Mouse (Mus musculus): ENCODE data around the gene Ptprm.

The Ptprm gene

DNA sequence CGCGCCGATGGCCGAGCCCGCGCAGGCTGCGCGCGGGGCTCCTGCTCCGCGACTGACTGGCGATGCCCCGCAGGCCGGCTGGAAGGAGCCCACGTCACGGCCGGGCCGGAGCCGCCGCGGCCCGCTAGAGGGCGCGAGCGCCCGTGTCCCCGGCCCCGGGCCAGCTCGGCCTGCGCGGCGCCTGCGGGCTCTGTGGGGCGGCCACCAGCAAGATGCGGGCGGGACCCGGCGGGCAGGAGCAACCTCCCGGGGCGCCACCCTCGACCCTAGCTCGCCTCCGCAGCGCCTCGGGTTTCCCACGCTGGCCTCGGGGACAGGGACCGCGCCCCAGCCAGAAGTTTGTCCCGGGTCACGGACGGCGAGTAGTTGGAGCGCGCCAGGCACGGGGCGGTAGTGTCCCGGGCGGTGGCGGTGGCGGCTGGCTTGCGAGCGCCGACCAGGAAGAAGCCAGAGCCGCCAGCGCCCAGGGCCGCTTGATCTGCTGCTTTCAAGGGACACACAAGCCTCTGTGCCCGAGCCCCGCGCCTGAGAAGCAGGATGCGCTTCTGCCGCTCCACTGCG is at the start of gene Ptprm:
Gene Ptprm, minus strand, starts transcription at position 7 of the 561 bp plus-strand sequence.
- in situ Hi-C loops (cut with MboI, MseI): no loop called here

GRCm38 (mm10) chr17:67396205-67396604 is 41.9 kb upstream of the Ptprm start:
- in situ Hi-C loops (cut with MboI, MseI): no loop called here

DNA sequence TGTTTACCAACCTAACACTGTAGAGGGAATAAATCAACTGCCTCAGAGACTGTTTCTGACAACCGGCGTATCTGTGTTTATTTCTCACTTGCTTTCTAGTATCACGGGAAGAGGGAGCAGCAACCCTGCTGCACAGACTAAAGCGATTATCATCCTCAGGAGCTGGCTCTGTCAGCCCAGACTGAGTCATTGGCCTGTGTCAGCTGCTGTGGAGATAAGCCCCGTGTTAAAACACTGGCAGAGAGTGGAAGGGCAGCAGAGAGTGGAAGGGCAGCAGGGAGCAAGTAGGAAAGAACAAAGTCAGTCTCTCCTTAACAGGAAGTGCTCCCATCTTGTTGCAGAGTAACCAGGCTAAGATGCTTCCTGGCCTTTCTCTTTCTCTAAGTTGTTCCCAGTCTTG is 36.6 kb upstream of the Ptprm start:
- in situ Hi-C loops (cut with MboI, MseI): no loop called here

DNA sequence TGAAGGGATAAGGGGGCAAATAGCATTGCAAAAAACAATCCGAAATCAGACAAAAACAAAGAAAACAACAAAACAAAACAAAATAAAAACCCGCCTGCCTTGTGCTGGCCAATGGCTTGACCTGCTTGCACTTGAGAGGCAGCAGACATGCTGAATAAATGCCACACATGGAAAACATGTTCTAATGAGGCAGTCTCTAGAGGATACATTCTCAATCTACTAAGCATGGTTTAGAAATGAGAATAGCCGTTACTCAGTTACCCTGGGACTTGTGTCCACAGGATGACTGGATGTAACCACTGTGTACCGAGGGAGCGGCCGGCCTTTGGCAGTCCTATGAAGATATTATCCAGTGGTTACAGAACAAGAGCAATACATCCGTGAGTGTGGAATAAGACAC is 33.9 kb upstream of the Ptprm start:
- in situ Hi-C loops (cut with MboI, MseI): no loop called here

DNA sequence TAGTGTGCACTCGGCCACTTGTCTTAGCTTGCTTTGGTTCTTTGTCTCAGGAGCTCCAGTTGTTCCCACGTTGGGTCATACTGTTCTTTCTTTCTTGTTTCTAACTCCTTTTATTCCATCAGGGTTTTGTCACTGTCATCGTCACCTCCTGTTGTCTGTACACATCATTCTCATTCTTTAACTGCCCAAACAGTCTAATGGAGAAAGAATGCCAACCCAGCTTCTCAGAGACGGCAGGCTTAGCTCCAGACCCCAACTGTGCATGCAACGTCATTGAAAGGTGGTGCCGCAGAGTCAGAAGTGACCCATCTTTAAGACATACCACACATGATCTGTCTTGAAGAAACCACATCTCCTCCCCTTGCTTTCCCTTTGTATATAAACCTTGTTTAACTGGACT is 31.0 kb upstream of the Ptprm start:
- in situ Hi-C loops (cut with MboI, MseI): no loop called here

DNA sequence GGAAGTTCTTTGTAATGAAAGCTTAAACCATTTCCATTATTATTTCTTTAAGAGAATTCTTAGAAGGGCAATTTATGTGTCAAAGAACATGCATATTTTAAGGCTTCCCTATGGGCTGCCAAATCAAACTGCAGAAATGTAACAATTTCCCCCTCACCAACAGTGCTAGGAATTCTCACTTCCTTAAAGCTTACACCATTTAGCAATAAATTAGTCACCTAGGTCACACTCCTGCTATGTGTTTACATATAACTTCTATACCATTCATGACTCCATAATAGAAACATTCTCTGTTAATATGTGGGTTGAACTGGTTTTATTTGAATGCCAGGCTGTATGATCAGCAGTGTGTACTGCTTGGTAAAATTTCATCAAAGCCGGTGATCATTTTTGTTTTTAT is 29.4 kb upstream of the Ptprm start:
- in situ Hi-C loops (cut with MboI, MseI): no loop called here

- in situ Hi-C loops (cut with MboI, MseI): no loop called here
Observed at GRCm38 (mm10) chr17:67381618-67382017, 27.4 kb upstream of the Ptprm start.

DNA sequence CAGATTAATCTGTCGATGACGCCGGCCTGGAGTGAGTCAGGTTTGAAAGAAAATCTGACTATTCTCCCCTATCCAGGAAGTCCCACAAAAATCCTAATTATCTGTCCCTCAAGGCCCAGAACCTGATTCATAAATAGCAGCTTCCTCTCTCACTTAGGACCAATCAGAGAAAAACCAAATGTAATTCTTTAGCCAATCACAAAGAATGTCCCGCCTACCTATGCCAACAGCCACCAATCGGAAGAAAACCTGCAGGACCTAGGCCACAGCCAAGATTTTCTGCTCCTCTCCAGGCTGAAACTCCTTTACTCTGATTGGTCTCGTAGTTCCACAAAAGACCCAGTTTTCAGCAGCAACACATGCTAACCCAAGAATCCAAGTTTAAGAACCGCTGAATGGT is 13.6 kb upstream of the Ptprm start:
- in situ Hi-C loops (cut with MboI, MseI): no loop called here

DNA sequence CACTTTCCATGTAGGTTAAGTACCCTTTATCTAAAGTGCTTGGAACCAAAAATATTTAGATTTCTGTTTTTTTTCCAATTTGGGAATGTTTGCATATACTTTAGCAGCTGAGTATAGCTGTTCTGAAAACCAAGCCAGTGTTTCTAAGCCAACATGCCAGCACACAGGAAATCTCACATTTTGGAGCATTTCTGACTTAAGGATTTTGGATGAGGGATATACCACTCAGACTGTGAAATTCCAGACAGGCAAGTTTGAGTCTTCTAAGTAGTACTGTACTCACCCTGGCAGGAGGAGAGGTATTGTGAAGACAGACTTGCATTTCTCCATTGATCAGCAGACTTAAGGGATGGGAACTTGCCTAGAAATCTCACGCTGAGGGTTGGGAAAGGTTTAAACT is 10.2 kb upstream of the Ptprm start:
- in situ Hi-C loops (cut with MboI, MseI): no loop called here

GRCm38 (mm10) chr17:67363377-67364070 is 9.3 kb upstream of the Ptprm start:
- in situ Hi-C loops (cut with MboI, MseI): no loop called here

GRCm38 (mm10) chr17:67362131-67362530 is 7.9 kb upstream of the Ptprm start:
- in situ Hi-C loops (cut with MboI, MseI): no loop called here

DNA sequence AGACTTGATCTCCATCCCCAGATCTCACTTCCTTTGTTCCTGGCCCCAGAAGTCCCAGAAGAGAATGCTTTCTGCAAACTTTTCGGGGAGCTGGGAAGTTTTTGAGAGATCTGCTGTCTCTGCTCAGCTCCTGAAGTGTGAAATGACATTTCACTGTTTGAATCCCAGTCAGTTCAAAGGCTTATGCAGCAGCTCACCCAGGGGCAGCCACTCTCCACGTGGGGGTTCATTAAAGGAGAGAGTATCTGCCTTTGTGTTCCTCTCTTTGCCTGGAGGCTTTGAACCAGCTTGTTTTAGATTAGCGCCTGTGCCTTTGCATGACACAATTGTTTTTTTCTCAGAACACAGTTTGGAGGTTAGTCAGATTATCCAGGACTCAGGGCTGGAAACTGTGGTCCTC is 6.3 kb upstream of the Ptprm start:
- in situ Hi-C loops (cut with MboI, MseI): no loop called here

DNA sequence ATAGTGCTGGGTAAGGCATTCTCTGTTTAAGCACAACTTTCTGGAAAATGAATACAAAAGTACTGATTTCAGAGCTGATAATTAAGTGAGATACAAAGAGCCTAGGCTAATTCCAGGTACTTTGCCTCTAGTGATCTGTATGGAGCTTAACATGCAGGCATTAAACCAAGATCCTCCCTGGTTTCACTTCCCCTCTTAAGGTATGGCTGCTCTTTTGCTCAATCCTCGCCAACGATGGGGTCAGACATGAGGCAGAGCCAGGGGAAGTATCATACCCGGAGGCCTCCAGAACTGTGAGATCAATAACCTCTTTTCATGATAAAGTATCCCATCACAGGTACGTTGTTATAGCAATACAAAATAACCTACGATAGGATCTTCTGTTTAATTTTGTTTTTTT is 5.3 kb upstream of the Ptprm start:
- in situ Hi-C loops (cut with MboI, MseI): no loop called here

DNA sequence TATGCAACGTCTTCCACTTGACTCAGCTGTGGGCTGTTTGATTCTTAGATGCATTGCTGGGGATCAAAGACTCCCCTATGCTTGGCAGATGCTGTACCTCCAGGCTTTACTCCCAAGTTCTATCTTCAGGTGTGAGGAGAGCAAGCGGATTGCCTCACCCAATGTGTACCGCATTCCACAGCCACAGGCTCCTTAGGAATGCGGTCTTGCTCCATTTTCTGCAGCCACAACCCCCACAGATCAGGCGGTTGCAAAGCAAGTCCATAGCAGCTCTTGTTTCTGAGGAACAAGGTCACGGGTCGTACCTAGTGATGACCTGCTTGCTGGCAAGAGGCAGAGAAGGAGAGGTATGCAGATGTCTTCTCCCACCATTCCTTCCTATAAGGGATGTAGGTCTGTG is 4.3 kb upstream of the Ptprm start:
- in situ Hi-C loops (cut with MboI, MseI): no loop called here

DNA sequence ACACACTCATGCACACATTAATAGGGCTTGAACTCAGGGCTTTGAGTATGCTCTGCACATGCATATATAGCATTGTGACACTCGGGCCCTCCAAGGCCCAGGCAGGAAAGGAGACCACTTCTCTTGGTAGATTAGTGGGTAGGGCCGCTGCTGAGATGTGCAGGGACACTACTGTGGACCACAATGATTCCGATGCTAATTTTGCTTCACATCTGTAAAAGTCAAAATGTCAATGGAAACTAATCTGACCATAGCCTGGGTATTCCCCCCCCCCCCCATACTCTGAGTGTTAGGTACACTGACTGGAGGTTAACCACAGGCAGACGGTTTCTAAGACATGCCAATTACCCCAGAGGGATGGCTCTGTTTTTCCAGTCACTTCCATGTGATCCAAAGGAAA is 2.9 kb upstream of the Ptprm start:
- in situ Hi-C loops (cut with MboI, MseI): no loop called here

- in situ Hi-C loops (cut with MboI, MseI): no loop called here
Observed at GRCm38 (mm10) chr17:67355251-67355650, 994 bp upstream of the Ptprm start.

GRCm38 (mm10) chr17:67353796-67354450 is 334 bp downstream of the Ptprm start:
- in situ Hi-C loops (cut with MboI, MseI): no loop called here

DNA sequence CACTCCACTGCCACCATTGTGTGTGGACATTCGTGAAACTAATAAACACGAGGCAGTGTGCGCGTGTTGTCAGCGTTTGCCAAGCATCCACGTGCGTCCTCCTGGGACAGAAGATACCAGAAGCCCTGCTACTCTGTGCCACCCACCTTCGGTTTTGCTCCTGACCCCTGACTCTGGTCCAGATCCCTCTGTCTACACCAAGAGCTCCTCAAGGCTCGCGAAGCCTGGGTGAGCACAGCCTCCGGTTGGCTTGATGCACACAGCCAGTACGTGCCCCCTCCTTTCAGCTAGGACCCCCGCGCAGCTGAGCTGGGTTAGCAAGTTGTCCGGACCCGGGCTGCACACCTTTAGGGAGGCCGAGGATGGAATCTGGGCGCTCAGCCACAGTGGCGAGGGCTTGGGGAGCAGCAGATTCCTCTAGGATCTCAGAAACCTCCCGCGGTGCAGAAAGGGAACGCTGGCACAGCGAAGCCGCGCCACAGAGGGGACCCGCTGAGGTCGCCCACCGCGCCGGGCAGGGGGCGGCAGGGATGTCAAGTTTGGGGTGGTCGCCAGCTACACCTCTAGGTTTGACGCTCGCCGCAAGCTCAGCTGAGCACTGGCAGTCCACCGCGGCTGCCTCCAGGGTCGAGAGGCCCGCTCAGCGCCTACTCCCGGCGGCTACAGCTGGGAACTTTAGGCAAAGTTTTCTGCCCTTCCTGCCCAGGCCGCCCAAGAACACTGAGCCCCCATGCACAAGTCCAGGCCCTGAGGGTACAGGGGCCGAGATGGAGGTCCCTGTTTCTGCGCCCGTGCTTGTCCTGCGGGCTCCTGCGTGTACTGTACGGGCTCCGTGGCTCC is 1.1 kb downstream of the Ptprm start:
- in situ Hi-C loops (cut with MboI, MseI): no loop called here

DNA sequence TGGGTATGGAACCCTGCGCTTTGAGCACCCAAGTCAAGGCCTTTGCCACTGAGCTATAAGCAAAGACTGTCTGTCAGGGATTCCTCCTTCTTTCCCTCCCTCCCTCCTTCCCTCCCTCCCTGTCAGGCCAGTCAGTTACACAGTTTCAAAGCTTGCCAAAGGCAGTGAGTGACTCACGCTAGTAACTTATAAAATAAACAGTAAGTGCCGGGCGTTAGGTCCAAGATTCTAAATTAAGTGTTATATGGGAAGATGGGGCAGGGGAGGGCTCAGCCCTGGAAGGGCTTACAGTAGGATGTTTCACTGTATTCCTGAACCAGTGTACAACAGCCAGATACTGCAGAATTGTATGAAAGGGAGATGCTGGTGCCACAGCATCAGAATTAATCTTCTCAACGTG is 2.8 kb downstream of the Ptprm start:
- in situ Hi-C loops (cut with MboI, MseI): no loop called here

DNA sequence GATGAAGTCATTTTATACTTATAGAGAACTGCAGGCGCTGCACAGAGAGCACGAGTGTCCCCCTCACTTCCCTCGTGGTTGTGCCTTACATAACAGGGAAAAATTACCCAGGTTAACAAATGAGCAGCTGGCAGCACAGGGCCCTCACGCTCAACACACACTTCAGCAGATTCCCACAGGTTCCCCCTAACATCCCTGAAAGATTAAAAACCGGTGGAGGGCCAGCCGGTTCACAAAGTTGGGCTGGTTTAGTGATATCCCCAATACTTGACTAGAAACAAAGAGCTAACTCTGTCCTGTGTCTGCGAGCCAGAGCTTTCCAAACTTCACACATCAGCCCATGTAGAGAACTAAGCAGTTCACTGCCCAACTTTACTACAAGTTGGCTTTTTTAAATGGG is 3.7 kb downstream of the Ptprm start:
- in situ Hi-C loops (cut with MboI, MseI): no loop called here

GRCm38 (mm10) chr17:67349594-67349993 is 4.7 kb downstream of the Ptprm start:
- in situ Hi-C loops (cut with MboI, MseI): no loop called here

GRCm38 (mm10) chr17:67346921-67347320 is 7.3 kb downstream of the Ptprm start:
- in situ Hi-C loops (cut with MboI, MseI): no loop called here
